Mouse (Mus musculus) frontal cortex, postnatal 36 days (tissue): ENCODE results near the gene Nop16.

Source experiments
- DNase-seq, 2 experiments: peaks; one replicate each; pipeline ENCODE4 v3.0.0; 2022; ENCODE audit warnings: low spot score in 2 of 2

Nop16 gene

GRCm38 (mm10) chr13:54562562-54562961 lies 27.3 kb downstream of the Nop16 start:
- no peak for DNase-seq

GRCm38 (mm10) chr13:54560608-54561007 lies 29.3 kb downstream of the Nop16 start:
- DNase-seq: peak; percentile 37 to 42

- no peak for DNase-seq
Observed at GRCm38 (mm10) chr13:54559656-54560055, 30.2 kb downstream of the Nop16 start.

GRCm38 (mm10) chr13:54557652-54558051 lies 32.2 kb downstream of the Nop16 start:
- no peak for DNase-seq

GRCm38 (mm10) chr13:54556796-54557195 lies 33.1 kb downstream of the Nop16 start:
- peak; percentile 31 to 36 for DNase-seq

- DNase-seq: no peak
Observed at GRCm38 (mm10) chr13:54556176-54556575, 33.7 kb downstream of the Nop16 start.

GRCm38 (mm10) chr13:54548036-54548435 lies 41.9 kb downstream of the Nop16 start:
- no peak for DNase-seq
